In genomic region chr8:70628986-70629490, GRCm38 (mm10) we compare ENCODE assay signal across 8 mouse cellular contexts. TPM values are rescaled to one million over a fixed set of nuclear protein-coding genes. Genes with fewer than 3 reads are reported as not detected.
A peak's percentile ranks its signal among the peaks of the same experiment; 100 is the strongest.
DNase-seq lines count a peak whose midpoint lies in the region; ATAC-seq lines count a peak whose summit lies in the region.

No protein-coding gene starts in this region.

- H3K4me3 ChIP-seq in erythroblast, embryonic 14.5 days (replicated peaks): peak overlapping the region; percentile 72
- peak overlapping the region; percentile 65 for H3K4me3 ChIP-seq in liver, embryonic 13.5 days (replicated peaks)

- peak overlapping the region; percentile 70 for H3K9ac ChIP-seq in liver, embryonic 13.5 days

- H3K27me3 ChIP-seq in erythroblast, embryonic 14.5 days (ENCODE audit: control insufficient read depth): peaks cover 20% of the 10 kb centered on the region
- peaks cover 10% of the 10 kb centered on the region for H3K27me3 ChIP-seq in liver, embryonic 13.5 days

- H3K27ac ChIP-seq in liver, embryonic 13.5 days: peak overlapping the region; percentile 85

- ATAC-seq in erythroblast, adult 5-6 weeks (replicated peaks; ENCODE audit: low FRiP score, poor library complexity, severe bottlenecking): no peak
- no peak for ATAC-seq in liver, embryonic 13.5 days (ENCODE audit: low read depth)
- ATAC-seq in CD4-positive, CD25-positive, alpha-beta regulatory T cell, adult 4 months: no peak

- H3K4me2 ChIP-seq in liver, embryonic 13.5 days: peak overlapping the region; percentile 89

- DNase-seq in retina, postnatal 1 day: peak; percentile 31
- DNase-seq in retina, embryonic 14.5 days (ENCODE audit: low spot score): no peak
- no peak for DNase-seq in liver, embryonic 13.5 days
- DNase-seq in adrenal gland, postnatal 4 days (ENCODE audit: low spot score in 2 of 2): no peak
- no peak for DNase-seq in adrenal gland, postnatal 14 days

- WGBS in liver, embryonic 13.5 days (ENCODE audit: insufficient replicate concordance): 61% methylated on average over 7 of the region's 7 CpGs

- H3K4me1 ChIP-seq in erythroblast, embryonic 14.5 days (ENCODE audit: control insufficient read depth): peaks cover 47% of the 10 kb centered on the region
- peaks cover 58% of the 10 kb centered on the region for H3K4me1 ChIP-seq in liver, embryonic 13.5 days (replicated peaks)

- peaks cover 3% of the 10 kb centered on the region for H3K9me3 ChIP-seq in erythroblast, embryonic 14.5 days (ENCODE audit: control insufficient read depth, low read length)
- H3K9me3 ChIP-seq in liver, embryonic 13.5 days (replicated peaks): no peaks in the 10 kb centered on the region

- H3K36me3 ChIP-seq in erythroblast, embryonic 14.5 days (ENCODE audit: control insufficient read depth): no peaks in the 10 kb centered on the region; the same call in 1 of the 2 replicates
- no peaks in the 10 kb centered on the region for H3K36me3 ChIP-seq in liver, embryonic 13.5 days

RNA-seq across cellular contexts. Expression of gene Gdf15, which starts 3.2 kb away (rescaled TPM):
- 0.13 TPM in 1 of 2 replicates, not detected in the other for polyA plus RNA-seq in erythroblast, embryonic 14.5 days (2012)
- total RNA-seq in erythroblast, adult 5-6 weeks (2015; ENCODE audit: low replicate concordance): not detected in 2 replicates
- total RNA-seq in erythroblast, adult 5-6 weeks (2017; ENCODE audit: low replicate concordance): 0.60 TPM in 1 of 2 replicates, not detected in the other
- polyA plus RNA-seq in liver, embryonic 13.5 days (2015; fragmentation: Nextera tagmentation; extraction: Ambion mirVana): 3.9 and 4.1 TPM in 2 replicates
- 1 to 10 TPM in 1 of 2 experiments, under 1 TPM in 1; 0.59 to 1.8 TPM for total RNA-seq in adrenal gland, postnatal 4 days (2021)
- not detected for polyA plus RNA-seq in CD4-positive, CD25-positive, alpha-beta regulatory T cell, adult 4 months (2017; shearing (Covaris generic))
- total RNA-seq in adrenal gland, postnatal 14 days (2021): 0.79 and 1.0 TPM in 2 replicates

RNA-seq across cellular contexts. Expression of gene Lrrc25, which starts 13.1 kb away (rescaled TPM):
- polyA plus RNA-seq in erythroblast, embryonic 14.5 days (2012): 0.12 and 0.40 TPM in 2 replicates
- 5.4 and 9.0 TPM in 2 replicates for total RNA-seq in erythroblast, adult 5-6 weeks (2015; ENCODE audit: low replicate concordance)
- total RNA-seq in erythroblast, adult 5-6 weeks (2017; ENCODE audit: low replicate concordance): 0.98 and 2.3 TPM in 2 replicates
- polyA plus RNA-seq in liver, embryonic 13.5 days (2015; fragmentation: Nextera tagmentation; extraction: Ambion mirVana): 5.4 and 5.6 TPM in 2 replicates
- 1 to 10 TPM; 2.9 to 3.8 TPM for total RNA-seq in adrenal gland, postnatal 4 days (2021)
- polyA plus RNA-seq in CD4-positive, CD25-positive, alpha-beta regulatory T cell, adult 4 months (2017; shearing (Covaris generic)): under 1 TPM; 0.43 to 0.89 TPM
- total RNA-seq in adrenal gland, postnatal 14 days (2021): 1.6 and 2.0 TPM in 2 replicates

RNA-seq across cellular contexts. Expression of gene Ssbp4, which starts 20.4 kb away (rescaled TPM):
- polyA plus RNA-seq in erythroblast, embryonic 14.5 days (2012): 40.7 and 52.6 TPM in 2 replicates
- 6.3 and 10.9 TPM in 2 replicates for total RNA-seq in erythroblast, adult 5-6 weeks (2015; ENCODE audit: low replicate concordance)
- 6.3 and 13.8 TPM in 2 replicates for total RNA-seq in erythroblast, adult 5-6 weeks (2017; ENCODE audit: low replicate concordance)
- 54.2 and 62.4 TPM in 2 replicates for polyA plus RNA-seq in liver, embryonic 13.5 days (2015; fragmentation: Nextera tagmentation; extraction: Ambion mirVana)
- total RNA-seq in adrenal gland, postnatal 4 days (2021): 100 to 1,000 TPM; 137 to 154 TPM
- polyA plus RNA-seq in CD4-positive, CD25-positive, alpha-beta regulatory T cell, adult 4 months (2017; shearing (Covaris generic)): 10 to 100 TPM in 1 of 2 experiments, 1 to 10 TPM in 1; 5.9 to 15.0 TPM
- total RNA-seq in adrenal gland, postnatal 14 days (2021): 84.4 and 102 TPM in 2 replicates

RNA-seq across cellular contexts. Expression of gene Pgpep1, which starts 31.1 kb away (rescaled TPM):
- polyA plus RNA-seq in erythroblast, embryonic 14.5 days (2012): 0.29 and 0.32 TPM in 2 replicates
- total RNA-seq in erythroblast, adult 5-6 weeks (2015; ENCODE audit: low replicate concordance): 1.2 and 5.9 TPM in 2 replicates
- 0.28 and 1.4 TPM in 2 replicates for total RNA-seq in erythroblast, adult 5-6 weeks (2017; ENCODE audit: low replicate concordance)
- polyA plus RNA-seq in liver, embryonic 13.5 days (2015; fragmentation: Nextera tagmentation; extraction: Ambion mirVana): 17.9 and 19.5 TPM in 2 replicates
- 10 to 100 TPM; 62.1 to 76.0 TPM for total RNA-seq in adrenal gland, postnatal 4 days (2021)
- polyA plus RNA-seq in CD4-positive, CD25-positive, alpha-beta regulatory T cell, adult 4 months (2017; shearing (Covaris generic)): 1 to 10 TPM; 7.0 to 9.5 TPM
- 73.1 and 86.5 TPM in 2 replicates for total RNA-seq in adrenal gland, postnatal 14 days (2021)

RNA-seq across cellular contexts. Expression of gene Isyna1, which starts 34.9 kb away (rescaled TPM):
- 13.3 and 13.4 TPM in 2 replicates for polyA plus RNA-seq in erythroblast, embryonic 14.5 days (2012)
- total RNA-seq in erythroblast, adult 5-6 weeks (2015; ENCODE audit: low replicate concordance): 3.8 and 6.1 TPM in 2 replicates
- total RNA-seq in erythroblast, adult 5-6 weeks (2017; ENCODE audit: low replicate concordance): 1.4 and 7.7 TPM in 2 replicates
- 82.8 and 84.9 TPM in 2 replicates for polyA plus RNA-seq in liver, embryonic 13.5 days (2015; fragmentation: Nextera tagmentation; extraction: Ambion mirVana)
- total RNA-seq in adrenal gland, postnatal 4 days (2021): 10 to 100 TPM; 82.6 to 88.9 TPM
- polyA plus RNA-seq in CD4-positive, CD25-positive, alpha-beta regulatory T cell, adult 4 months (2017; shearing (Covaris generic)): 10 to 100 TPM; 26.0 to 58.7 TPM
- total RNA-seq in adrenal gland, postnatal 14 days (2021): 77.2 and 84.7 TPM in 2 replicates
